Mouse (Mus musculus) Muller cell, postnatal 12 days (primary cell): ENCODE data around the gene Dab2.
A peak's percentile ranks its signal among the peaks of the same experiment; 100 is the strongest.

Experiments
- DNase-seq: peaks from one replicate; pipeline ENCODE4 v3.0.0-alpha.2; 2015; ENCODE audit errors: inconsistent ontology term

The Dab2 gene

GRCm38 (mm10) chr15:6325443-6325842, 25.9 kb downstream of the Dab2 start:
- no peak for DNase-seq

GRCm38 (mm10) chr15:6326011-6326410, 26.4 kb downstream of the Dab2 start:
- DNase-seq = peak; percentile 17

- no peak for DNase-seq
Observed at GRCm38 (mm10) chr15:6331380-6331779, 31.8 kb downstream of the Dab2 start.

GRCm38 (mm10) chr15:6334664-6335206, 35.1 kb downstream of the Dab2 start:
- DNase-seq = no peak

- no peak for DNase-seq
Observed at GRCm38 (mm10) chr15:6339767-6340166, 40.2 kb downstream of the Dab2 start.

- no peak for DNase-seq
Observed at GRCm38 (mm10) chr15:6340347-6340746, 40.8 kb downstream of the Dab2 start.

GRCm38 (mm10) chr15:6341427-6341826, 41.8 kb downstream of the Dab2 start:
- no peak for DNase-seq

- no peak for DNase-seq
Observed at GRCm38 (mm10) chr15:6353901-6354300, 54.3 kb downstream of the Dab2 start.

- DNase-seq = no peak
Observed at GRCm38 (mm10) chr15:6359859-6360258, 60.3 kb downstream of the Dab2 start.

- no peak for DNase-seq
Observed at GRCm38 (mm10) chr15:6369974-6370373, 70.4 kb downstream of the Dab2 start.

GRCm38 (mm10) chr15:6371486-6371885, 71.9 kb downstream of the Dab2 start:
- DNase-seq = no peak

GRCm38 (mm10) chr15:6375016-6375415, 75.4 kb downstream of the Dab2 start:
- no peak for DNase-seq

- no peak for DNase-seq
Observed at GRCm38 (mm10) chr15:6376001-6376400, 76.4 kb downstream of the Dab2 start.

- DNase-seq = no peak
Observed at GRCm38 (mm10) chr15:6376785-6377184, 77.2 kb downstream of the Dab2 start.

GRCm38 (mm10) chr15:6384027-6384426, 84.4 kb downstream of the Dab2 start:
- DNase-seq = no peak

- no peak for DNase-seq
Observed at GRCm38 (mm10) chr15:6385241-6385640, 85.7 kb downstream of the Dab2 start.

GRCm38 (mm10) chr15:6386159-6386951, 86.8 kb downstream of the Dab2 start:
- DNase-seq = peak; percentile 85

GRCm38 (mm10) chr15:6386961-6387728, 87.6 kb downstream of the Dab2 start:
- peak; percentile 61 for DNase-seq

- no peak for DNase-seq
Observed at GRCm38 (mm10) chr15:6387729-6388070, 88.1 kb downstream of the Dab2 start.

GRCm38 (mm10) chr15:6388146-6388545, 88.6 kb downstream of the Dab2 start:
- no peak for DNase-seq

- no peak for DNase-seq
Observed at GRCm38 (mm10) chr15:6388631-6389030, 89.0 kb downstream of the Dab2 start.

- no peak for DNase-seq
Observed at GRCm38 (mm10) chr15:6390106-6390505, 90.5 kb downstream of the Dab2 start.

GRCm38 (mm10) chr15:6390657-6391056, 91.1 kb downstream of the Dab2 start:
- peak; percentile 19 for DNase-seq
